Mouse (Mus musculus) megakaryocyte, embryonic 14.5 days (primary cell): Measurements from ENCODE around the gene Rabgef1.

ENCODE experiments used
- FLI1 ChIP-seq: IDR thresholded peaks from 2 replicates; pipeline ENCODE4 v1.6.1; 2012; ENCODE audit warnings: low read length, inconsistent platforms, mixed read lengths
- GATA1 ChIP-seq: IDR thresholded peaks from 3 replicates; pipeline ENCODE4 v1.6.1; 2012; ENCODE audit warnings: mixed read lengths, low read length, inconsistent platforms, borderline replicate concordance

- TF ChIP-seq GATA1 (no peak), FLI1 (no peak)
Measured at GRCm38 (mm10) chr5:130180362-130180761, 8.8 kb downstream of the Rabgef1 start.
